Mouse (Mus musculus) adrenal gland, postnatal 25 days (tissue): ENCODE results near the gene Glmn. TPM values are rescaled to one million over a fixed set of nuclear protein-coding genes. Genes with fewer than 3 reads are reported as not detected.

Experiments used
- DNase-seq: peaks from one replicate; pipeline ENCODE4 v3.0.0; 2021; ENCODE audit warnings: mixed read lengths
- total RNA-seq: library from RNA; stranded (reverse); gene quantifications from 2 replicates; pipeline ENCODE4 v1.2.3, GENCODE M21; 2021

The Glmn gene
- total RNA-seq, 1 experiment from 2014 or later, result 12.3 TPM

- no peak for DNase-seq
Observed at GRCm38 (mm10) chr5:107515453-107515852, 82.2 kb downstream of the Glmn start.

GRCm38 (mm10) chr5:107513583-107513982 is 84.1 kb downstream of the Glmn start:
- peak; percentile 70 for DNase-seq

GRCm38 (mm10) chr5:107511326-107511725 is 86.4 kb downstream of the Glmn start:
- no peak for DNase-seq

GRCm38 (mm10) chr5:107510503-107510902 is 87.2 kb downstream of the Glmn start:
- no peak for DNase-seq

- no peak for DNase-seq
Observed at GRCm38 (mm10) chr5:107507321-107507720, 90.4 kb downstream of the Glmn start, which contains the start of gene Gm42669. Gene Gm42669, plus strand, starts transcription at chr5:107507621.

GRCm38 (mm10) chr5:107500741-107501140 is 96.9 kb downstream of the Glmn start:
- DNase-seq, result no peak

- DNase-seq, result no peak
Observed at GRCm38 (mm10) chr5:107499891-107500535, 97.7 kb downstream of the Glmn start.

Other genes starting within 250 kb of the Glmn start
- 1.3 and 2.8 TPM in 2 replicates for gene Ephx4, start 195.2 kb downstream of the Glmn start, total RNA-seq
- gene Lpcat2b, start 166.3 kb downstream of the Glmn start, total RNA-seq, result not detected in 2 replicates
- gene Btbd8, start 159.9 kb downstream of the Glmn start, total RNA-seq, result 6.6 and 11.1 TPM in 2 replicates
- not detected in 2 replicates for gene Gm42669, start 90.3 kb downstream of the Glmn start, total RNA-seq
- 0.06 TPM in 1 of 2 replicates, not detected in the other for gene 1700028K03Rik, start 63.2 kb downstream of the Glmn start, total RNA-seq
- gene Rpap2, start 515 bp downstream of the Glmn start, total RNA-seq, result 15.6 and 26.2 TPM in 2 replicates
- gene Gfi1, start 128.1 kb upstream of the Glmn start, total RNA-seq, result not detected in 2 replicates
- gene Ube2d2b, start 232.2 kb upstream of the Glmn start, total RNA-seq, result not detected in 2 replicates